Mouse (Mus musculus): ENCODE results near the gene Spint5. TPM values are rescaled to one million over a fixed set of nuclear protein-coding genes. Genes with fewer than 3 reads are reported as not detected.

The Spint5 gene
- total RNA-seq, 2 experiments from 2014 or later = not detected

DNA sequence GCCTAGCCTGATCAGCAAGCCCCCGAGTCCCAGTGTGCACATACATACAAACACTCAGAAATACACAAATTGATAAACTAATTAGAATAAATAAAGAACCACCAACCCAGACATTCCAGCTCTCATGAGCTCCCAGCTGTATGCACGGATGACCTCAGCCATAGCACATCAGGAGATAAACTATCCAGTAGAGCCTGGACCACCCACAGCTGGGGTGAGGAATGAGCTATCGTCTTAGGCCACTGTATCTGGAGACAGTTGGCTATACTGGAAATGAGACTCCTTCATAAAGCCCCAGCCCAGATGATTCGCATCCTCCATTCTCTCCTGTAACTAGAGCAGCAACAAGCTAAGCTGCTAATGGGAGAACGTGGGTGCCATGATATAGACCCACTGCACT is 19.7 kb downstream of the Spint5 start:
- intact Hi-C loops (cut with DNase I) = no loop called here
- no peak for DNase-seq

DNA sequence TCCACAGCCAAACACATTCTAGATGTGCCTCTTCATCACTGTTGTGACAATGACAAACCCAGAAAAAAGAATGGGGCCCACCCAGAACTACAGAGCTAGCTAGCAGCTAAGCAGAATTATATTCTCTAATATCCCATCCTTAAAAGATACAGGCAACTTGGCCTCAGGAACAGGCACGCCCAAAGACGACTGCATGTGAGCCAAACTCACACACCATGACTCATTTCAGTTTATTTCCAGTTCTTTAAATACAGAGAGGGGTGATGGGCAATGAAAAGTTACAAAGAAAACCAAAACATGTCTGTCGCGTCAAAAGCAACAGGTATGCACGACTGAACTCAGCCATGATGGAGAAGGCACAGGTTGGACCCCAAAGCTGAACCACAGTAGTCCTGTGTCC is 20.3 kb downstream of the Spint5 start:
- no peak for DNase-seq
- intact Hi-C loops (cut with DNase I) = no loop called here

DNA sequence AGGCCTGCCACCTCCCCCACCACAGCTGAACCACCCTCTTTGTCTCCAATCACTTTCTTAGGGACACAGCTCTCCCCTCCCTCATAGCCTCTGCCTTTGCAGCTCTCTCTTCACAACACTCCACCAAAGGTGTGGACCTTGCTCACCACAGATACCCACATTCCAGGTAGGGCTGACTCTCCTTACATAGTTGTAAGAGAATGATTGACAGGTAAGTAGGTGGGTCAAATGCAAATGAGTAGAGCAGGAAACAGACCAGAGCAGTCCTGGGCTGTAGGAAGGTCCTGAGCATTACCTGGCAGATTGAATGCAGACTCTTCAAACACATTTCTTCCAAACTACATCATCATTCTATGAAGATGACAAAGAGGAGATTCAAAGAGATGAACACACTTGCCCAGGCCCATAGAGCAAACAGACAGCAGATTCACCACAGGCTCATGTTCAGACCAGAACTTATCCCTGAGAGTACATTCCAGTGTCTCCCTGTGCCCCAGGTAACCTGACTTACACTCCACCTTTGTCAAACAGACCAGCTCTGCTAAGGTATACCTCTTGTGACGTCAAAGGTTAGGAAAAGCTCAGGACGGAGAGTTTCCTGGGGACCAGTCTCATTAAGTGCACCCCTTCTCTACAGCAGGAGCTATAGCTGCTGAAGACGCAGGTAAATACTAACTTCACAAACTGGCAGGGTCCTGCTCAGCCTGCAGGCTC is 22.4 kb downstream of the Spint5 start:
- DNase-seq = no peak
- intact Hi-C loops (cut with DNase I) = no loop called here

DNA sequence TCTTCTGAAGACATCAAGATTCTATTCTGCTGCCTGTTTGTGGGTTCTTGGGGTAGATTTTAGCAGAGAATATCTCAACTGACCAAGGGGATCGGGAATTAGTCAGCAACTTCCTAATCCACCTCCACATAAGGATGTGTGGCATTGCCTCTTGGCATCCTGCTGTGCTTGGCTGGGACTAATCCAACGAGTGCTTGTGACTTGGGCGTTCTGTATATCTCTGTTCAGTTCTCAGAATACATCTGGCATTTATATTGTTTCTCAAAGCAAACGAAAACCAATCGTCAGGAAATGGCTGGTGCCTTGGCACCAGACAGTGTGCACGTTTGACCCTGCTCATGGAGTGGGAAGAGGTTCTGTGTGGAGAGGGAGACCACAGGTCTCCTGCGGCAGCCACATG is 24.8 kb downstream of the Spint5 start:
- intact Hi-C loops (cut with DNase I) = no loop called here
- DNase-seq = no peak

DNA sequence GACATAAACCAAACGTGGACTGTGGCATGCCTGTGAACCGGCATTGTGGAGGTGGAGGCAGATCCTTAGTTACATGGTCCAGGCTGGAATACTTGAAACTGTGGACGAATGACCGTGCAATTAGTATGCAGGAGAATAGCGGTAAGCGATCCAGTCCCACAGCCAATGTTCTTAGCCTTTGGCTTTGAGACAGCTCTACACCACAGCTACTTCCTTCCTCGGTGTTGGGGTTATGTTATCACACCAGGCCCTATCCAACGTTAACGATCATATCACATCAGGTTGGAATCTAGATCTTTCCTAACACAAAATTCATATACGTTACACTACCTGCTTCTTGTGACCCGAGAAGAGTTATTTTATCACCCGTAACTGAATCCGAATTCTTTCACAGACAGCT is 29.9 kb downstream of the Spint5 start:
- intact Hi-C loops (cut with DNase I) = no loop called here

DNA sequence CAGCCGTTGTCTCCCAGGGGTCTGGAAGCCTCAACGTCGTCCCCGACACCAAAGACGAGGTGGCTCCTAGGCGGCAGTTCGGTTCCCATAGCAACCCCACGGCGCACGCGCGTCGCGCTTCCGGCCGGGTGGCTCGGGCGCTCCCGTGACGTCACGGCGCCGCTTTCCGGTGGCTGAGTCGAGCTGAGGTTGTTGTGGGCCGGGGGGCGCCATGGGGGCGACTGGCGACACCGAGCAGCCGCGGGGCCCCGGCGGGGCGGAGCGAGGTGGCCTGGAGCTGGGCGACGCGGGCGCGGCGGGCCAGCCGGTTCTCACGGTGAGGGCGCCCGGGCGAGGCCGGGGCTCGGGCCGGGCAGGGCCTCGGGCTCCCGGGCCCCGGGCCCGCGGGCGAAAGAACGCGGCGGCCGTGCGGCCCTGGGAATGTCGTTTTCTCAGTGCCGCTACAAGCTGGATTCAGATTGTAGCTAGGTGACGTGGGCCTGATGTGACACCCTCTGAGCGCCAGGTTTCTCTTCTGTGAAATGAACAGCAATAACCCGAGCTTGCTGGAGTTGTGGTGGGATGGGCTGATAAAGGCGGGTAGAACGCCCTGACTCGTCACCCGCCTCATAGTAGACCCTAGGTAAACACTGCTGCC is 30.9 kb downstream of the Spint5 start, which contains the start of the genes Wfdc3 and Dnttip1:
TSS of gene Wfdc3 (minus strand) at position 89 of the 637 bp plus-strand sequence.
TSS of gene Dnttip1 (plus strand) at position 141 of the 637 bp plus-strand sequence.
- intact Hi-C loops (cut with DNase I) = loop anchor here (2.0 kb wide), 1 partner anchor 21 kb away; no protein-coding TSS in a partner anchor
- DNase-seq = peak; percentile 95 to 98

More for the DNA sequence above, 29.9 kb downstream of the Spint5 start:
- no peak for DNase-seq

DNA sequence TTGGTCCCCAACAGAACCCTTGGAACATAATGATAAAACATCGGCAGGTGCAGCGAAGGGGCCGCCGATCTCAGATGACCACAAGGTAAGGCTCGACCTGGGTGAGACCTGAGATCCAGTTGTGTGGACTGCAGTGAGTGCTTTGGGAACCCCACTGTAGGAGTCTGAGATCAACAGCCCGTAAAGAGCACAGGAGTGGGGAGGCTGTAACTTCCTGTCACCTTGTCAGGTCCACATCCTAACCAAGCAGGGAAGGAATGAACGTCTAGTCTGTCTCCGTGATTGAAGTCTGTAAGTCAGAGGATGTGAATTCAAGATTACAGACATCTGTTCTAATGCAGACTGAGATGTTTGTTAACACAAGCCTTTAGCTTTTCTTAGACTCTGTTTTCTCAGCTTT is 31.6 kb downstream of the Spint5 start:
- intact Hi-C loops (cut with DNase I) = loop anchor here (2.0 kb wide), 1 partner anchor 20 kb away; no protein-coding TSS in a partner anchor
- no peak for DNase-seq

DNA sequence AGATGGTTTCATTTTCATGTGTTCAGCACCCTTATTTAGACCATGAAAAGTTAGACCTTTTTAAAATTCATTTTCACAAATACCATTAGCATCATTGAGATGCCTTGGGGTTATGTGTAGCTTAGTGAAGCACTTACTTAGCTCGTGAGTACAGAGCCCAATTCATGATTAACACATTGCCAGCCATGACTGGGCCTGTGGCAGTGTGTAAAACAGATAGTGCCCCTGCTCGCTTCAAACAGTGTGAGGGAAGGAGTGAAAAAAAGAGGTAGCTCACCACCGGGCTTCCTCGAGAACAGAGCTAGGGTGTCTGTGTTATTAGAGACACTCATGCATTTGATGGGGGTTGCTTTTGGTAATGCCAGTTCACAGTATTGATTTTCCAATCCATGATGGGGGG is 33.1 kb downstream of the Spint5 start:
- DNase-seq = no peak
- intact Hi-C loops (cut with DNase I) = no loop called here

DNA sequence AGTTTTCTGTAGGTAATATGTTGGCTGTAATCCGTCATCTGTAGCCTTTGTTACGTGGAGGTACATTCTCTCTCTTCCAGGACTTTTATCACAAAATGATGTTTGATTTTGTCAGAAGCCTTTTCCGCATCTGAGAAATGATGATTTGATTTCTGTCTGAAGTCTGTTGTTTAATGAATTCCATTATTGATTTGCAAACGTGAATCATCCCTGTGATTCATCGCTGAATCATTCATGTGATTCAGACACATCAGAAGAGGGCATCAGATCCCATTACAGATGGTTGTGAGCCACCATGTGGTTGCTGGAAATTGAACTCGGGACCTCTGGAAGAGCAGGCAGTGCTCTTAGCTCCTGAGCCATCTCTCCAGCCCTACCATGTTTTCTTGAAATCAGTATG is 33.9 kb downstream of the Spint5 start:
- intact Hi-C loops (cut with DNase I) = no loop called here
- no peak for DNase-seq

DNA sequence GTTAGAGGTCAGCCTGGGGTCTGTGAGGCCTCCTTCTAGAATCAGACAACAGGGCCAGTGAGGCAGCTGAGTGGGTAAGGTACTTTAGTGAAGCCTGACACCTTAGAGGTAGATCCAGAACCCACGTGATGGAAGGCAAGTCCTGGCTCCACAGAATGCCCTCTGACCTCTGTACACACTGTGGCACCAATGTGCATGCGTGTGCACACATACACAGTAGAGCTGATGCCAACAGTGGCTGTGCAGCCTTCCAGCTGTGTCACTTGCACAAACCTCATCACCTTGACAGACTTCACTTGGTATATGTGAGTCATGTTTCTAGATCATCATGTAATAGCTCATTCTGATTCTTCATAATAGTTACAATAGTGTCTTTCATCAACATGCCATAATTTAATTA is 37.3 kb downstream of the Spint5 start:
- intact Hi-C loops (cut with DNase I) = no loop called here
- no peak for DNase-seq

DNA sequence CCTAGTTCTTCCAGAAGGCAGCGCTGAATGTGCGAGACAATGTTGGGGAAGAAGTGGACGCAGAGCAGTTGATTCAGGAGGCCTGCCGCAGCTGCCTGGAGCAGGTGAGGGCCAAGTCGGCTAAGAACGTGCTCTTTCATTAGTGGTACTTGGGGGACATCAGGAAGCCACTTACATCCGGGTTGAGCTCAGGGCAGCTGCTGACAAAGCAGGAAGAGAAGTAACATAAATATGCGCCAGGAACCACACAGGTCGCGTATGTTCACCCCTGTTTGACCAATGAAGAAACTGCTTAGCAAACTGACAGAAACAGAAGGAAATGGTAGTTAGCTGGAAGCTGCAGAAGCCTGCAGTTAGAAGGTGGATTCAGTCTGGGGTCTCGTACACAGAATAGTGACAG is 39.0 kb downstream of the Spint5 start:
- intact Hi-C loops (cut with DNase I) = no loop called here
- no peak for DNase-seq

DNA sequence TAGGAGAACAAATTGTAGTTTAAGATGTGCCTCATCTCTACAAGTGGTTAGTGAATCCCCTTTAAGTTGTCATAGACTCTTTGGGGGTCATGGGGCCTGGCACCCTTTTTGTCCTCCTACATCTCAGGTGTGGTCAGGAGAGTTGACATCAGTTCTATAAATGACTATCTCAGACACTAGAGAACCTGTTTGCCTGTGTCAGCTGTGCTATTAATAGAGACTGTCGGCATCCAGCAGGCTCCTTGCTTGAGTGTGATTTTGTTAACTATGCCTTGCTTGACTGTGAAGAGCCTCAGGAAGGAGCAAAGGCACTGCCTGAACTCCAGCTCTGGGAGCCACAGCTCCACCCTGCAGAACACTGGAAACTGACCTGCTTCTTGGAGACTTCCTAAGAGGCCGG is 39.7 kb downstream of the Spint5 start:
- DNase-seq = peak; percentile 53 to 63
- intact Hi-C loops (cut with DNase I) = no loop called here

DNA sequence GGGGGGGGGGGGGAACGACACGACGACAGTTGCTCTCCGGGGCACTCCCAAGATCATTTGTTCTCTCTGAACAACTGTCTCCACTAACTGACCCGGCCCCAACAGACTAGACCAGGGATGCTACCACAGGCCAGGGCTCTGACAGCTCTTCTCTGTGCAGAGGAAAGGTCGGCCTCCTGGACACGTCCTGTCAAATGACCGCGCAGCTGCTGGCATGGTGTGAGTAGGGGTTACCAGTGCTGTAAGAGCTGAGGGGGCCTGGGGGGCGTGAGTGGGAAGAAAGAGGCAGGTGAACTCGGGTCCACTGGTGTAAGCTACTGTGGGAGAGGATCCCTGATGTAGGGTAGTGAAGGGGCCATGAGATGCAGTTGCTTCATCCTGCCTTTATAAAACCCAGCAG is 42.7 kb downstream of the Spint5 start:
- intact Hi-C loops (cut with DNase I) = no loop called here
- no peak for DNase-seq

DNA sequence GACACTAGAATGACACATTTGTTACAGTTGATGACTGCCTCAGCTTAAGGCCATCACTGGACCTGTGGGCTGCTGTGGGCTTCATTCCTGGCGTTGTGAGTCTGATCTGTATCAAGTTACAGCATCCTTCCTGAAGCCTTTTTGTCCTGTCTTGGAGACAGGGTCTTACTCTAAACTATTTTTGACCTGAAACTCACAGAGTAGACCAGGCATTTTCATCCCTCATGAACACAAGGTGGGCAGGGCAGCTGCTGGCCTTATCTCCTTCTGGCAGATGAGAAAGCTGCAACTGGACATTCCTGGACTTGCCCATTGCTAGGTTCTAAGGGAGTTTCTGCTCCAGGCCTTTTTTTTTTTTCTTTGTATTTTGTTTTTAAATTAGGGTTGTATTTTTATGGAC is 43.6 kb downstream of the Spint5 start:
- no peak for DNase-seq
- intact Hi-C loops (cut with DNase I) = no loop called here

DNA sequence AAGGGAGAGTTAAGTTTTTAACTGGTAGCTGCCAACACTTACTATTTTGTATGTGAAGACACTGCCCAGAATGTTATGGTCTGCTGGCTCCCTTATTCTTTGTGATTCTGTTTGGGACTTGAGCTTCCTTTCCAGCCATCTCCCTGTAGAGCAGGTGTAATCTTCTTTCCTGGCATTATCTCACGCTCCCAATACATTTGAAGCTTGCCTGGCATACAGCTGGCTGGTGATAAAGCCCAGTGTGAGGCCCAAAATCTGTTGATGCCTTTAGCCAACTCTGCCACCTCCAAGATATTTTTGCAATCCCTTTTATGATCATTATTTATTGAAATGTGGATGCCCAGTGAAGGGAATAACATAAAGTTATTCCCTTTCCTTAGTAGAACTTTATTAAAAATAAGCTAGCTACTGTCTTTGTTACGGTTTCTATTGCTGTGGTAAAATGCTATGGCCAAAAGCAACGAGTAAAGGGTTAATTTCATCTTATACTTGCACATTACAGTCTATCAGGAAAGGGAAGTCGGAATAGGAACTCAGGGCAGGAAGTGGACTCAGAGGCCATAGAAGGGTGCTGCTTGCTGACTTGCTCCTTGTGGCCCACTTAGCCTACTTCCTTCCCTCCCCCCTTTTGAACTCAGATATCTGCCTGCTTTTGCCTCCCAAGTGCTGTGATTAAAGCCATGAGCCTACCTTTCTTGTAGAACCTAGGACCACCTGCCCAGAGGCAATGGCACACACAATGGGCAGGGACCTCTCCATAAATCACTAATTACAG is 45.1 kb downstream of the Spint5 start:
- DNase-seq = no peak
- intact Hi-C loops (cut with DNase I) = no loop called here

DNA sequence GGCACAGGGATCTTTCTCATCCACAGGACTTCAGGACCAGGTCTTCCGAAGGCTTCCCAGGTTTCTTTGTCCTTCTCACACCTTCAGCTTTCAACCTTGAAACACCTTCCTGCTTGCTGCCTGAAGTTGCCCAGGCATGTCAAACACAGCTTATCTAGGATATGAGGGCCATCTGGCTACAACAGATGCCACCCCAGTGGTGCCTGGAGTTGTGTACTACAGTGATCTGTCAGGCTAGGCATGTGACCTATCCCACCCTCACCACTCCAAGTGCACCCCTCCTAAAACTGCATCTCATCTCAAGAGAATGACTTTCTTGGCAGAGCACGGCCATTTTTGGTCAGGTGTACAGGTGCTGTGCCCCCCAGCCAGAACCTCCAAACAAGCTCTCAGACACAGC is 46.4 kb downstream of the Spint5 start:
- no peak for DNase-seq
- intact Hi-C loops (cut with DNase I) = no loop called here

DNA sequence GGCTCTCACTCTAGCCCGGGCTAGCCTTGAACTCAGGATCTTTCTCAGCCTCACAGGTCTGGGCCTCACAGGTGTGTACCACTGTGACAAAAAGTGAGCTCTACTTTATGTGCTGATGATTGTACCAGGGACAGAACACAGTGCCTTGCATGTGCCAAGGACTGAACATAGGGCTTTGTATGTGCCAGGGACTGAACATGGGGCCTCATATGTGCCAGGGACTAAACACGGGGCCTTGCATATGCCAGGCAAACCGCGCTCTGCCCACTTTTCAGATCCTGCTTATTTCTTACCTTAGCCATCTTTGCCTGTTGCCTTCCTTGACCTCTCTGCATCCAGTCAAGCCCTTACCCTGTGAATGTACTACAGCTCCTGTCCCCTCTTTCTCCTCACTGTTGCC is 46.9 kb downstream of the Spint5 start:
- DNase-seq = no peak
- intact Hi-C loops (cut with DNase I) = no loop called here

DNA sequence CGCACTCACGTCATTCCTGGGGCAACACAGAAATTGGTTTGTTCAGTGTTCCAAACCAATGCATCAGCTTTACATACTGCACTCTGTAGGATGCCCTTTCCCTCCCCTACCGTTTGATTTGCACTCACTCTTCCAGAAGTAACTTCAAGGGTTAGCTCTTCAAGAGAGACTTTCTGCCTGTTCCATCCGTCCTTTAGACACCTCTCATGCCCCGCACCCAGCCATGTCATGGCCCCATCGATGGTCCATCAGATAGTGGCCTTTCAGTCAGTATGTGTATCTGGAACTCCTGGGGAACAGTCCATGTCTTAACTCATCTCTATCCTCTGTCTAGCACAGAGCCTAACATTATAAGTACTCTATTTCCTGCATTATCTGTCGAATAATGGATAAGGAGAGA is 47.5 kb downstream of the Spint5 start:
- intact Hi-C loops (cut with DNase I) = no loop called here
- no peak for DNase-seq

DNA sequence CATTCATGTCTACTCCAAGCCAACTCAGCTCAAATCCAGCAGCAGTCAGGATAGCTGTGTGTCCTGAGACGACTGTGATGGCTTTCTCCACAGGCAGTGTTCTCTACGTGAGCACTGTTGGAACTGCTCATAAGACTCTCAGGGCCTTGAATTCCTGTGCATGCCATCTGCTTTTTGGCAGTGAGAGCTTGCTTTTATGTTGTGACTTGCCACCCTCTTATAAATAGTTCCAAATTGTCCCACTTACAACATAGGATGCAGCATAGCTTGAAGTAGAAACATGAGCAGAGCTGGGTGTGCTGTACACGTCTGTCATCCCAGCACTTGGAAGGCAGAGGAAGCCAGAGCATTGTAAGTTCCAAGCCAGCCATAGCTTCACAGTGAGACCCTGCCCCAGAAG is 50.7 kb downstream of the Spint5 start:
- no peak for DNase-seq
- intact Hi-C loops (cut with DNase I) = loop anchor here (2.0 kb wide), 1 partner anchor 19 kb away; no protein-coding TSS in a partner anchor

All from heart, postnatal 10 days (tissue).